In the genomic region with DNA sequence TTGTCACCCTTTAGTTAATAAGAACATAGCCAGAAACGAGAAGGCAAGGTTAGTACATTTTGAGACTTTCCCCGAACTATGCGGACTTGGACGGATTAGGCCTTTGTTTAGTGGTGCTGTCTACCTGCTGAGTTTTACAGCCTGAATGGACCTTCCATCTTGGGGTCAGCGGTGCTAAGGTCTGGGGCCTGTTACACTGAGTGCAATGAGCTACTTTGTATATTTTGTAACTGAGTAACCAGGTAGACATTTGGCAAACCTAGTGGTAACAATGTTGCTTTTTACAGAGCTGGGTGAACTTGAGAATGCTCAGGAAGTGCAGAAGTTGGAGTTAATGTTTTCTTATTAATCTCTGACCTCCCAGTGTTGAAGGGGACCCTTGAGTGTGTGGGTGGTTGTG, we compare ENCODE assay signal across 29 mouse cellular contexts. TPM values are rescaled to one million over a fixed set of nuclear protein-coding genes. Genes with fewer than 3 reads are reported as not detected.
DNase-seq lines count a peak whose midpoint lies in the region; ATAC-seq and TF ChIP-seq lines count a peak whose summit lies in the region.
"Had no signal": no experiment of that assay in that cellular context is flagged by ENCODE, and none has a peak within 500 bp of the region (broad histone marks: within the 10 kb centered on the region; RNA-seq: fewer than 3 reads in every experiment).

No protein-coding gene starts in this region.

- H3K4me3 ChIP-seq in lung, postnatal 0 days (ENCODE audit: low read depth, low read length) = no peak overlapping the region
- H3K4me3 ChIP-seq in kidney, embryonic 14.5 days (ENCODE audit: low read length) = no peak overlapping the region
- no peak overlapping the region for H3K4me3 ChIP-seq in midbrain, embryonic 14.5 days (replicated peaks; ENCODE audit: low read depth, low read length)
- H3K4me3 ChIP-seq: gastrocnemius, adult 2 months; hindbrain, embryonic 15.5 days; limb, embryonic 13.5 days; midbrain, embryonic 10.5 days had no signal

- WGBS in lung, postnatal 0 days = 71% methylated on average over 5 of the region's 5 CpGs
- 62% methylated on average over 5 of the region's 5 CpGs for WGBS in kidney, embryonic 14.5 days
- 81% methylated on average over 5 of the region's 5 CpGs for WGBS in midbrain, embryonic 14.5 days

- no peak overlapping the region for H3K4me2 ChIP-seq in lung, postnatal 0 days (replicated peaks; ENCODE audit: low read depth, low read length)
- H3K4me2 ChIP-seq in kidney, embryonic 14.5 days (replicated peaks; ENCODE audit: low read depth, low read length) = no peak overlapping the region
- no peak overlapping the region for H3K4me2 ChIP-seq in midbrain, embryonic 14.5 days (ENCODE audit: low read length)
- H3K4me2 ChIP-seq: hindbrain, embryonic 15.5 days; limb, embryonic 13.5 days; lung, embryonic 14.5 days had no signal

- no peak for TF ChIP-seq CTCF in lung, postnatal 0 days (IDR thresholded peaks at IDR 0.05)

- no peaks in the 10 kb centered on the region for H3K36me3 ChIP-seq in lung, postnatal 0 days (ENCODE audit: insufficient read depth, low read length)
- no peaks in the 10 kb centered on the region for H3K36me3 ChIP-seq in kidney, embryonic 14.5 days (ENCODE audit: control insufficient read depth, insufficient read depth, low read length)
- no peaks in the 10 kb centered on the region for H3K36me3 ChIP-seq in midbrain, embryonic 14.5 days (ENCODE audit: control insufficient read depth, insufficient read depth, low read length)
- H3K36me3 ChIP-seq: hindbrain, embryonic 15.5 days; limb, embryonic 13.5 days; midbrain, embryonic 10.5 days had no signal

- H3K4me1 ChIP-seq in lung, postnatal 0 days (ENCODE audit: insufficient read depth, low read depth, low read length) = no peaks in the 10 kb centered on the region
- H3K4me1 ChIP-seq in kidney, embryonic 14.5 days (ENCODE audit: control insufficient read depth, insufficient read depth, low read length) = no peaks in the 10 kb centered on the region
- H3K4me1 ChIP-seq in midbrain, embryonic 14.5 days (ENCODE audit: control insufficient read depth, insufficient read depth, low read length) = no peaks in the 10 kb centered on the region
- H3K4me1 ChIP-seq: hindbrain, embryonic 15.5 days had no signal

- no peak overlapping the region for H3K27ac ChIP-seq in lung, postnatal 0 days (ENCODE audit: low read length)
- H3K27ac ChIP-seq in kidney, embryonic 14.5 days (ENCODE audit: low read depth, low read length) = peak overlapping the region; percentile 59; the same call in 1 of the 2 replicates
- no peak overlapping the region for H3K27ac ChIP-seq in midbrain, embryonic 14.5 days (replicated peaks; ENCODE audit: low read depth, low read length)
- H3K27ac ChIP-seq: gastrocnemius, adult 2 months; hindbrain, embryonic 15.5 days; limb, embryonic 13.5 days; midbrain, embryonic 10.5 days had no signal

- no peaks in the 10 kb centered on the region for H3K27me3 ChIP-seq in lung, postnatal 0 days (replicated peaks; ENCODE audit: insufficient read depth, low read length)
- H3K27me3 ChIP-seq in kidney, embryonic 14.5 days (ENCODE audit: control insufficient read depth, insufficient read depth, low read length) = no peaks in the 10 kb centered on the region
- no peaks in the 10 kb centered on the region for H3K27me3 ChIP-seq in midbrain, embryonic 14.5 days (ENCODE audit: control insufficient read depth, insufficient read depth, low read length)
- H3K27me3 ChIP-seq: hindbrain, embryonic 15.5 days; limb, embryonic 13.5 days had no signal

- H3K9me3 ChIP-seq in lung, postnatal 0 days (ENCODE audit: low read length) = no peaks in the 10 kb centered on the region
- H3K9me3 ChIP-seq in kidney, embryonic 14.5 days (ENCODE audit: control insufficient read depth, low read length) = no peaks in the 10 kb centered on the region
- H3K9me3 ChIP-seq in midbrain, embryonic 14.5 days (ENCODE audit: control insufficient read depth, low read length) = no peaks in the 10 kb centered on the region
- H3K9me3 ChIP-seq: hindbrain, embryonic 15.5 days; limb, embryonic 13.5 days; midbrain, embryonic 10.5 days had no signal

- ATAC-seq in lung, postnatal 0 days = no peak
- ATAC-seq in kidney, embryonic 14.5 days (ENCODE audit: low FRiP score, low TSS enrichment) = peak; percentile 48; the same call in 1 of the 2 replicates
- ATAC-seq in midbrain, embryonic 14.5 days (ENCODE audit: low FRiP score, low TSS enrichment) = no peak

- peak; percentile 19 for DNase-seq in lung, postnatal 0 days (ENCODE audit: low spot score)
- no peak for DNase-seq in lung, postnatal 10 days
- peak; percentile 67 to 89 for DNase-seq in kidney, postnatal 25 days
- no peak for DNase-seq in heart, postnatal 4 days
- DNase-seq in spleen, postnatal 14 days (ENCODE audit: low spot score in 2 of 2) = no peak
- DNase-seq in midbrain, embryonic 14.5 days = no peak
- DNase-seq: adrenal gland, adult 2 months; cerebellum, adult 18-20 months; cerebellum, postnatal 14 days; gastrocnemius, adult 2 months; layer of hippocampus, postnatal 36 days; lung, embryonic 14.5 days; thymus, postnatal 36 days had no signal

- no peak overlapping the region for H3K9ac ChIP-seq in lung, postnatal 0 days (replicated peaks; ENCODE audit: low read depth)
- no peak overlapping the region for H3K9ac ChIP-seq in kidney, embryonic 14.5 days (ENCODE audit: low read depth, low read length)
- H3K9ac ChIP-seq in midbrain, embryonic 14.5 days (replicated peaks; ENCODE audit: low read length) = no peak overlapping the region
- H3K9ac ChIP-seq: hindbrain, embryonic 15.5 days; limb, embryonic 13.5 days; lung, embryonic 14.5 days had no signal

- TF ChIP-seq EP300 in lung, postnatal 0 days (IDR thresholded peaks at IDR 0.05) = no peak

RNA-seq across cellular contexts. Expression of gene Gm572, which starts 2.0 kb away (rescaled TPM):
- polyA plus RNA-seq in lung, postnatal 0 days (2015; fragmentation: Nextera tagmentation; extraction: Ambion mirVana) = not detected in 2 replicates
- polyA plus RNA-seq in kidney, embryonic 14.5 days (2014; fragmentation: Nextera tagmentation; extraction: Ambion mirVana) = not detected in 2 replicates
- 1 to 10 TPM; 4.1 to 4.9 TPM for total RNA-seq in heart, postnatal 4 days (2021)
- polyA plus RNA-seq in midbrain, embryonic 14.5 days (2014; fragmentation: Nextera tagmentation; extraction: Ambion mirVana) = not detected in 2 replicates
- total RNA-seq: adrenal gland, adult 2 months; hematopoietic stem cell, adult 5-6 weeks; layer of hippocampus, adult 8-10 months; layer of hippocampus, postnatal 36 days; left cerebral cortex, postnatal 25 days; MEL had no signal
- polyA plus RNA-seq: C2C12; embryonic facial prominence, embryonic 11.5 days; forebrain, embryonic 11.5 days; hindbrain, embryonic 15.5 days; intestine, embryonic 14.5 days; limb, embryonic 13.5 days; lung, embryonic 14.5 days; midbrain, postnatal 0 days; neural tube, embryonic 14.5 days; stomach, embryonic 14.5 days had no signal

RNA-seq across cellular contexts. Expression of gene Tardbp, which starts 14.3 kb away (rescaled TPM):
- 124 and 157 TPM in 2 replicates for polyA plus RNA-seq in lung, postnatal 0 days (2015; fragmentation: Nextera tagmentation; extraction: Ambion mirVana)
- 183 TPM in 2 replicates for polyA plus RNA-seq in kidney, embryonic 14.5 days (2014; fragmentation: Nextera tagmentation; extraction: Ambion mirVana)
- 100 to 1,000 TPM; 198 to 204 TPM for total RNA-seq in heart, postnatal 4 days (2021)
- 105 and 106 TPM in 2 replicates for polyA plus RNA-seq in midbrain, embryonic 14.5 days (2014; fragmentation: Nextera tagmentation; extraction: Ambion mirVana)

RNA-seq across cellular contexts. Expression of gene Masp2, which starts 38.8 kb away (rescaled TPM):
- 0.13 TPM in 1 of 2 replicates, not detected in the other for polyA plus RNA-seq in lung, postnatal 0 days (2015; fragmentation: Nextera tagmentation; extraction: Ambion mirVana)
- polyA plus RNA-seq in kidney, embryonic 14.5 days (2014; fragmentation: Nextera tagmentation; extraction: Ambion mirVana) = 0.37 TPM in 1 of 2 replicates, not detected in the other
- total RNA-seq in heart, postnatal 4 days (2021) = under 1 TPM in 1 of 2 experiments, not detected in 1; 0.25 TPM
- 0.51 and 1.00 TPM in 2 replicates for polyA plus RNA-seq in midbrain, embryonic 14.5 days (2014; fragmentation: Nextera tagmentation; extraction: Ambion mirVana)
- polyA plus RNA-seq: embryonic facial prominence, embryonic 11.5 days; heart, embryonic 14.5 days; midbrain, postnatal 0 days; stomach, embryonic 14.5 days had no signal

RNA-seq across cellular contexts. Expression of gene Srm, which starts 49.8 kb away (rescaled TPM):
- polyA plus RNA-seq in lung, postnatal 0 days (2015; fragmentation: Nextera tagmentation; extraction: Ambion mirVana) = 45.8 and 46.6 TPM in 2 replicates
- polyA plus RNA-seq in kidney, embryonic 14.5 days (2014; fragmentation: Nextera tagmentation; extraction: Ambion mirVana) = 214 and 242 TPM in 2 replicates
- 10 to 100 TPM; 33.0 to 34.7 TPM for total RNA-seq in heart, postnatal 4 days (2021)
- 146 and 171 TPM in 2 replicates for polyA plus RNA-seq in midbrain, embryonic 14.5 days (2014; fragmentation: Nextera tagmentation; extraction: Ambion mirVana)

Comparison
In these comparisons a context has a peak if more than half of its experiments do, and no peak if none do; other contexts are left out.
1. DNase-seq: peak in lung, postnatal 0 days (single experiment) and kidney, postnatal 25 days (2 of 2); none in lung, postnatal 10 days (single experiment), heart, postnatal 4 days (single experiment), spleen, postnatal 14 days (0 of 2) and midbrain, embryonic 14.5 days (single experiment).